Mouse (Mus musculus): ENCODE measurements around the gene Klc1.

- TF ChIP-seq GATA1 (IDR thresholded peaks at IDR 0.05; ENCODE audit: low read length), result no peak
- no peak for TF ChIP-seq TAL1 (IDR thresholded peaks at IDR 0.05; ENCODE audit: low read length)
Observed at GRCm38 (mm10) chr12:111800459-111801183, 42.0 kb downstream of the Klc1 start.
